Mouse (Mus musculus) myocyte (in vitro differentiated cells): Measurements from ENCODE around the gene Ankrd33b.

ENCODE experiments used
- E2F4 ChIP-seq: IDR thresholded peaks from one replicate; pipeline ENCODE4 v1.6.1; 2011; ENCODE audit warnings: mild to moderate bottlenecking, control low read depth, moderate library complexity; ENCODE audit not compliant: insufficient read depth
- MAX ChIP-seq: IDR thresholded peaks from one replicate; pipeline ENCODE4 v1.6.1; 2011; ENCODE audit warnings: low read depth, mild to moderate bottlenecking, control low read depth
- MYOD1 ChIP-seq, 3 experiments: IDR thresholded peaks; one replicate each; pipeline ENCODE4 v1.6.1; 2011; ENCODE audit warnings: control low read depth in 2 of 3, low read depth in 2 of 3, mild to moderate bottlenecking in 2 of 3, moderate library complexity in 1 of 3; ENCODE audit not compliant: insufficient read length in 2 of 3, control insufficient read depth in 1 of 3
- MYOG ChIP-seq, 3 experiments: IDR thresholded peaks; one replicate each; pipeline ENCODE4 v1.6.1; 2011; ENCODE audit warnings: control low read depth in 2 of 3, low read depth in 2 of 3, mild to moderate bottlenecking in 2 of 3; ENCODE audit not compliant: insufficient read length in 2 of 3, control insufficient read depth in 1 of 3, insufficient read depth in 1 of 3
- POLR2A ChIP-seq: IDR thresholded peaks from one replicate; pipeline ENCODE4 v1.6.1; 2011; ENCODE audit warnings: low read depth, mild to moderate bottlenecking, control low read depth, moderate library complexity; ENCODE audit not compliant: insufficient read length
- POLR2AphosphoS2 ChIP-seq: IDR thresholded peaks from one replicate; pipeline ENCODE4 v1.6.1; 2011; ENCODE audit warnings: low read depth, control low read depth; ENCODE audit not compliant: insufficient read length
- TCF12 ChIP-seq: IDR thresholded peaks from one replicate; pipeline ENCODE4 v1.6.1; 2011; ENCODE audit warnings: mild to moderate bottlenecking, control low read depth; ENCODE audit not compliant: poor library complexity, insufficient read depth, severe bottlenecking
- USF1 ChIP-seq: IDR thresholded peaks from one replicate; pipeline ENCODE4 v1.6.1; 2011; ENCODE audit warnings: low read depth, mild to moderate bottlenecking, control low read depth, moderate library complexity

DNA sequence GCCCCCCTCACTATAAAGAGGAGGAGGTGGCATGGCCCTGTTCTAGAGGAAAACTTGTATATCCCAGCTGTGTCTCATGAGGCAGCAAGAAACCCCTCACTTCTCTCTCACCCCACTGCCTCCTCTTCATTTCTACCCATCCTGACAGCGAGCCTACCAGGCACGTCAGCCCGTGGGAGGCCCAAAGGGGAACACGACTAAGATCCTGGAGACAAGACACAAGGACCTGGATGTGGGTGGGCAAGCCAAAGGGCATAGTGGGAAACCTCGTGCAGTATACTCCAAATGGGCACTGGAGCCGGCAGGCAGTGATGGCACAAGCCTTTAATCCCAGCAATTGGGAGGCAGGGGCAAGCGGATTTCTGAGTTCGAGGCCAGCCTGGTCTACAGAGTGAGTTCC lies 1.0 kb upstream of the Ankrd33b start:
- TF ChIP-seq POLR2A (no peak), MYOD1 (IDR thresholded peaks at IDR 0.05; ENCODE audit: control insufficient read depth in 1 of 3, insufficient read length in 2 of 3, low read depth in 2 of 3) (no peak), USF1 (no peak), MYOG (IDR thresholded peaks at IDR 0.05; ENCODE audit: control insufficient read depth in 1 of 3, insufficient read depth in 1 of 3, insufficient read length in 2 of 3, low read depth in 2 of 3) (no peak), POLR2AphosphoS2 (no peak), TCF12 (no peak), E2F4 (no peak), MAX (no peak)
